Comparison of ENCODE assay signal across 28 mouse cellular contexts in the genomic region with DNA sequence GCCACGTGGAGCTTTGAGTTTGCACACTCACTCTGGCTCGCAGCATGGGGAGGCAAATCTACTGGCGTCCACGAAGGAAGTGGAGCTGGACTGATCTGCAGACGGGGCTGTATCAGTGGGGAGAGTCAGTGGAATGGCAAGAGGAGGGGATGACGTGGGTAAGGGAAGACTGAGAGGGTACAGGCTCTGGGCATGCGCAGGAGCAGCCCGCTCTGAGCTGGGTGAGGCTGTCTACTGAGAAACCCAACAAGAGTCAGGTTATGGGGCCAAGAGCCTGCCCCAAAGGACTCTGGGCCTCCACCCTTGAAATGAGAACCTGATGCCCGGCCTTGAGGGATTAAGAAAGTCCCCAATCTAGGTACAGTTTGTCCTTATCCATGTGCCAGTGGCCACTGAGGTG. TPM values are rescaled to one million over a fixed set of nuclear protein-coding genes. Genes with fewer than 3 reads are reported as not detected.
"Had no signal": no experiment of that assay in that cellular context is flagged by ENCODE, and none has a peak within 500 bp of the region (broad histone marks: within the 10 kb centered on the region; RNA-seq: fewer than 3 reads in every experiment).

No protein-coding gene starts in this region.

- H3K36me3 ChIP-seq: heart, embryonic 10.5 days; heart, embryonic 12.5 days; hindbrain, embryonic 10.5 days; hindbrain, embryonic 12.5 days; intestine, embryonic 15.5 days; kidney, embryonic 15.5 days; limb, embryonic 13.5 days; limb, embryonic 15.5 days had no signal

- ATAC-seq: hindbrain, embryonic 16.5 days; inflammation-experienced regulatory T-cells, adult 6 months; intestine, embryonic 15.5 days; intestine, postnatal 0 days had no signal

- H3K9me3 ChIP-seq: heart, embryonic 10.5 days; hindbrain, embryonic 10.5 days; hindbrain, embryonic 12.5 days; intestine, embryonic 15.5 days; kidney, embryonic 15.5 days; limb, embryonic 13.5 days; limb, embryonic 15.5 days had no signal

- H3K4me3 ChIP-seq: gastrocnemius, adult 2 months; heart, embryonic 10.5 days; heart, embryonic 12.5 days; hindbrain, embryonic 10.5 days; hindbrain, embryonic 12.5 days; intestine, embryonic 15.5 days; kidney, embryonic 15.5 days; limb, embryonic 13.5 days; limb, embryonic 15.5 days had no signal

- H3K4me2 ChIP-seq: heart, embryonic 12.5 days; hindbrain, embryonic 12.5 days; hindbrain, embryonic 14.5 days; intestine, embryonic 15.5 days; kidney, embryonic 15.5 days; limb, embryonic 13.5 days; limb, embryonic 15.5 days had no signal

- H3K27ac ChIP-seq: gastrocnemius, adult 2 months; heart, embryonic 10.5 days; hindbrain, embryonic 10.5 days; hindbrain, embryonic 12.5 days; hindbrain, embryonic 14.5 days; intestine, embryonic 15.5 days; kidney, embryonic 15.5 days; kidney, postnatal 0 days; limb, embryonic 13.5 days; limb, embryonic 15.5 days had no signal

- H3K27me3 ChIP-seq: hindbrain, embryonic 12.5 days; intestine, embryonic 15.5 days; kidney, embryonic 15.5 days; limb, embryonic 13.5 days; limb, embryonic 15.5 days had no signal

- H3K9ac ChIP-seq: heart, embryonic 12.5 days; hindbrain, embryonic 12.5 days; hindbrain, embryonic 14.5 days; intestine, embryonic 15.5 days; kidney, embryonic 15.5 days; limb, embryonic 13.5 days; limb, embryonic 15.5 days had no signal

- H3K4me1 ChIP-seq: heart, embryonic 10.5 days; heart, embryonic 12.5 days; hindbrain, embryonic 10.5 days; hindbrain, embryonic 12.5 days; intestine, embryonic 15.5 days; kidney, embryonic 15.5 days; limb, embryonic 13.5 days; limb, embryonic 15.5 days had no signal

- DNase-seq: gastrocnemius, adult 2 months; gastrocnemius, postnatal 10 days; gastrocnemius, postnatal 25 days; heart, adult 18-20 months; heart, postnatal 10 days; heart, postnatal 4 days; kidney, adult 18-20 months; kidney, adult 8-10 months; kidney, postnatal 14 days; kidney, postnatal 36 days; layer of hippocampus, adult 9-11 months; layer of hippocampus, postnatal 36 days; left cerebral cortex, postnatal 4 days had no signal

RNA-seq across cellular contexts. Expression of a gene that starts 0.4 kb away (rescaled TPM):
- polyA plus RNA-seq: heart, embryonic 10.5 days; heart, embryonic 12.5 days; heart, embryonic 14.5 days; hindbrain, embryonic 10.5 days; hindbrain, embryonic 12.5 days; hindbrain, embryonic 14.5 days; hindbrain, embryonic 16.5 days; inflammation-experienced regulatory T-cells, adult 6 months; intestine, embryonic 15.5 days; kidney, embryonic 15.5 days; kidney, postnatal 0 days; limb, embryonic 11.5 days; limb, embryonic 13.5 days; limb, embryonic 15.5 days had no signal

RNA-seq across cellular contexts. Expression of a gene that starts 48.9 kb away (rescaled TPM):
- polyA plus RNA-seq: heart, embryonic 12.5 days; heart, embryonic 14.5 days had no signal
